ENCODE assay signal across 15 mouse cellular contexts in the genomic region with DNA sequence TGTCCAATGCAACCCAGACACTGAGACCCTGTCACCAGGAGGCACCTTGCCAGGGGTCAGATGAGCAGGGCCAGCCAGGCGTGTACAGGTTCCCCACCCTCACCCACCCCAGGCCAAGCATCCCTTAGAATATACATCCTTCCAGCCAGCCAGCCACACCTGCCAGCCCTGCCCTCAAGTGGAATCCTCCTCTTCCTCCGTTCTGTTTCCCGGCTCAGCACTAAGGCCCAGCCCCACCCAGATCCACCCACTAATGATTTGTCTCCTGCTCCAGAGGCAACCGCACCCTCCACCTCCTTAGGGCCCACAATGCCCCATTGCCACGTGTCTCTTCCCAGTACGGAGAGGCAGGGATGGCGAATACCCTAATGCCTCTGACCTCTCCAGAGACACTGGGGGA. TPM values are rescaled to one million over a fixed set of nuclear protein-coding genes. Genes with fewer than 3 reads are reported as not detected.
"Had no signal": no experiment of that assay in that cellular context is flagged by ENCODE, and none has a peak within 500 bp of the region (broad histone marks: within the 10 kb centered on the region; RNA-seq: fewer than 3 reads in every experiment).

No protein-coding gene starts in this region.

- ATAC-seq: midbrain, embryonic 16.5 days had no signal

- DNase-seq: lung, embryonic 14.5 days; lung, postnatal 10 days; lung, postnatal 4 days; midbrain, embryonic 14.5 days; retina, postnatal 1 day; right cerebral cortex, adult 18-20 months; right cerebral cortex, postnatal 25 days; right cerebral cortex, postnatal 4 days; spleen, adult 18-20 months; thymus, adult 18-20 months; thymus, postnatal 14 days; thymus, postnatal 36 days had no signal

RNA-seq across cellular contexts. Expression of gene Krt42, which starts 5.0 kb away (rescaled TPM):
- total RNA-seq: megakaryocyte, adult 5-6 weeks; megakaryocyte-erythroid progenitor cell, adult 5-6 weeks had no signal

RNA-seq across cellular contexts. Expression of gene Krt17, which starts 13.9 kb away (rescaled TPM):
- total RNA-seq: megakaryocyte, adult 5-6 weeks; megakaryocyte-erythroid progenitor cell, adult 5-6 weeks had no signal

RNA-seq across cellular contexts. Expression of gene Krt16, which starts 26.0 kb away (rescaled TPM):
- total RNA-seq: megakaryocyte, adult 5-6 weeks; megakaryocyte-erythroid progenitor cell, adult 5-6 weeks had no signal

RNA-seq across cellular contexts. Expression of gene Gast, which starts 59.5 kb away (rescaled TPM):
- total RNA-seq: megakaryocyte, adult 5-6 weeks; megakaryocyte-erythroid progenitor cell, adult 5-6 weeks had no signal
